Mouse (Mus musculus) c-Kit-positive CD71-positive TER-119-negative erythroid progenitor cells, embryonic 14.5 days (primary cell): ENCODE measurements around the gene Afg3l1.
"Not testable (repeated sequence)": the region's sequence is repeated elsewhere in the genome, so short reads cannot be mapped to it uniquely, and the experiment has no call there.

Source experiments
- DNase-seq: peaks from one replicate; pipeline ENCODE4 v3.0.0-alpha.2; 2013; ENCODE audit warnings: low read depth

Afg3l1 gene

DNA sequence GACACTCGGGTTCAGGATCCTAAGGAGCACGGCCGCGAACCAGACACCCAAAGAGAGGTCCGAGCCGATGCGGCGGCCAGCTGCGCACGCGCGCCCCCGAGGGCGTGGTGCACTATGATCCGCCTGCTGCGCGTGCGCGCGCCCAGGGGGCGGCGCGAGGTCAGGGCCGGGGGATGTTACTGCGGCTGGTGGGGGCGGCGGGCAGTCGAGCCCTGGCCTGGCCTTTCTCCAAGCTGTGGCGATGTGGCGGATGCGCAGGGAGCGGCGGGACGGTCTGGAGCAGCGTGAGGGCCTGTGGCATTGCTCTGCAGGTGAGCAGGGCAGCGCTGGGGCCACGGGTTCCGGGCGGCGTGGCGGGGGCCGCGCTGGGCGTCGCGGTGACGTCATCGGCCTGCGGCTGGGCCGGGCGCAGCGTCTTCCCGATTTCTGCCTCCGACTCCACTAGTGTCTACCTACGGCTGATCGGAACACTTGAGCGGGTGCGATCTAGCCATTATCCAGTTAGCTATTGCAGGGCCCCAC, at the start of gene Afg3l1:
Afg3l1 (plus strand) TSS at position 167 of the 522 bp plus-strand sequence.
- DNase-seq = peak; percentile 74

GRCm38 (mm10) chr8:123428343-123428893, 49.3 kb upstream of the Afg3l1 start:
- no peak for DNase-seq

- DNase-seq = no peak
These were observed 48.6 kb upstream of the Afg3l1 start for GRCm38 (mm10) chr8:123428939-123429721.

GRCm38 (mm10) chr8:123429722-123430013, 48.0 kb upstream of the Afg3l1 start:
- not testable (repeated sequence) for DNase-seq

DNA sequence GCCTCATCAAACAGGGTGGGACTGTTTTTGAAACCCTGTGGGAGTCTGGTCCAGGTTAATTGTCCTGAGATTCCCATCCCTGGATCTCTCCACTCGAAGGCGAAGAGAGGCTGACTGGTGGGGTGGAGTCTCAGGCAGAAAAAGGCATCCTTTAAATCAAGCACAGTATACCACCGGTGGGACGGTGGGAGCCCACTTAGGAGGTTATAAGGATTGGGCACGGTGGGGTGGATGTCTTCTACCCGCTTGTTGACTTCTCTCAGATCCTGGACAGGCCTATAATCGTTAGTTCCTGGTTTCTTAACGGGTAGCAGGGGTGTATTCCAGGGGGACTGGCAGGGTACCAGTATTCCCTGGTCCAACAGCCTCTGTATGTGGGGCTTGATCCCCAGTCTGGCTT, 46.8 kb upstream of the Afg3l1 start:
- DNase-seq = not testable (repeated sequence)

DNA sequence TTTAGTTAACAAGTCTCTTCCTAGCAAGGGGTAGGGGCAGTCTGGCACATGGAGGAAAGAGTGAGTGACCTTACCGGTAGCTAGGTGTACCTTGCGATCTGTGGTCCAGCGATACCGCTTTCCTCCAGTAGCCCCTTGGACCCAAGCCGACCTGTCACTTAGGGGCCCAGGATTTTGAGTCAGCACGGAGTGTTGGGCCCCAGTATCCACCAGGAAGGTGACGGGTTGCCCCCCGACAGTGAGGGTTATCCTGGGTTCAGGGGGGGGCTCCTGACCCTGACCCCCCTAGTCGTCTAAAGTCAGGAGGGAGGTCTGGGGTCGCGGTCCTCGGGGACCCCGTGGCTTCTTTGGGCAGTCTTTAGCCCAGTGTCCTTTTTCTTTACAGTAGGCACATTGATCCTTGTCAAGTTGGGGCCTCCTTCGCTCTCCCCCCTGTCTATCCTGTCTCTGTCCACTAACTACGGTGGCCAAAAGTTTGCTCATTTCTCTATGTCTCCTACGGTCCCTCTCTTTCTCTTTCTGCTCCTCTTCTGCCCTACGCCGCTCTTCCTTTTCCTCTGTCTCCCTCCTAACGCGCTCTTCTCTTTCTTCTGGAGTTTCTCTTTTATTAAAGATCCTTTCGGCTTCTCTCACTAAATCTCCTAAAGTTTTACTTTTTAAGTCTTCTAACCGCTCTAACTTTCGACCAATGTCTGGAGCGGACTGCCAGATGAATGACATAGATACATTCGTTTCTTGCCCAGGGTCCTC, 45.9 kb upstream of the Afg3l1 start:
- no peak for DNase-seq

DNA sequence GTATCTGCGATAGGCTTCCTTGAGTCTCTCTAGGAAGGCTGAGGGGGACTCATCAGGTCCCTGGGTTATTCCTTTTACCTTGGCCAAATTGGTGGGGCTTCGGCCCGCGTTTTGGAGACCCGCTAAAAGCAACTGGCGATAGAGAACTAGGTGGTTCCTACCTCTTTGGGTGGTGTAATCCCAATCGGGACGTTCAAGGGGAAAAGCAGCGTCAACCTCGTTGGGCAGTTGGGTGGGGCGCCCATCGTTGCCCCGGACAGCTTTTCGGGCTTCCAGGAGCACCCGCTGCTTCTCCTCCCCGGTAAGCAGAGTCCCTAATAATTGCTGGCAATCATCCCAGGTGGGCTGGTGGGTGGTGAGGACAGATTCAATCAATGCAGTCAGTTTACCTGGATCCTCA, 45.3 kb upstream of the Afg3l1 start:
- no peak for DNase-seq

DNA sequence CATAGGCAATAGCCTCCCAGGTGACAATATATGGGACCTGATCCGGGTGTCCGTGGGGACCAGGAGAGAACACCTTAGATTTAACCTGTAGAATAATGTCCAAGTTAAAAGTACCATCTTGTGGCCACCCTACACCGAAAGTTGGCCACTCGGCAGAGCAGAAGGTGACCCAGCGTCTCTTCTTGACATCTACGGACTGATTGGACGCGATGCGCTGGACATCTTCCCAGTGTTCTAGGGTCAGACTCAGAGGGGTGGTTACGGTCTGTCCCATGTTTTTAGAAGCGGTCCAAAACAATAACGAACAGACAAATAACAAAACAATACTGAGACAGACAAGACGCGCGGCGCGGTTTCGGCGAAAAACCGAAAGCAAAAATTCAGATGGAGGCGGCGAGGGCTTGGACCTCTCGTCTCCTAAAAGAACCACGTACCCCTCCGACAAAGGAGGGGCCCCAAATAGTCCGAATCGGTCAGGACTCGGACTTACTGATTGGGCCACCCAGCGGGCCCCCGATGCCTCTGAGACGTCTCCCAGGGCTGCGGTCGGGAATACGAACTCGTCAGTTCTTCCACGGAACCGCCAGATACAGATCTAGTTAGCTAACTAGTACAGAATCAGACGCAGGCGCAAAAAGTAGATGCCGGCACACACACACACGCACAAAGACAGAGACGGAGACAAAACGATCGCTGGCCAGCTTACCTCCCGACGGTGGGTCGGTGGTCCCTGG, 44.3 kb upstream of the Afg3l1 start:
- not testable (repeated sequence) for DNase-seq

DNA sequence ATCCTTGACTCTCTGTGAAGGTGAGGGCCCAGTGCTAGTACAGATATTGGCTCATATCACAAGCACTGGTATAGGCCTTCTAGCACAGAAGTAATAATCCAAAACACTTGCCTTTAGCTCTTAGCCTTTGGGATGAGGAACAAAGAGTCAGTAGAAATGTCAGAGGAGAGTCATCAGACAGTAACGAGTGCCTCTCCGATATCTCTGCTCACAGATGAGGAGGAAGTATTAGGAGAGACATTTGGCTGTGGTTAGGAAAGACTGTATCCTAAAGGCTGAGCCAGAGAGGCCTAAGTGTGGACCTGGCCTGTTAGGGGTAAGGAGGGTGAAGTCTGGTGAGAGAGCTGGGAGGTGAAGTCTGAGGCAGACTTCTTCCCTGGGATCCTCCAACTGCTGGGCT, 35.9 kb upstream of the Afg3l1 start:
- no peak for DNase-seq

DNA sequence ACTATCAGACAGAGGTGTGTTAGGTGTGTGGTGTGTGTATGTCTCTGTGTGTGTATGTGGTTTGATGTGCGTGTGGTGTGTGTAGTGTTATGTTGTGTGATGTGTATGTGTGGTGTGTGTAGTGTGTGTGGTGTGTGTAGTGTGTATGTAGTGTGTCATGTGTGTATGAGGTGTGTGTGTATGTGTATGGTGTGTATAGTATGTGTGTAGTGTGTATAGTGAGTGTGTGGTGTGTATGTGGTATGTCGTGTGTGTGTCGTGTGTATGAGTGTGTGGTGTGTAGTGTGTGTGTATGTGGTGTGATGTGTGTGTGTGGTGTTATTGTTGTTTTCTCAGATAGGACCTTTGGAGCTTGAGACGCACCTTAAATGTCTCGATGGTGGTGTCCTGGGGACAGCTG, 35.4 kb upstream of the Afg3l1 start:
- DNase-seq = no peak

- peak; percentile 86 for DNase-seq
These were observed 34.7 kb upstream of the Afg3l1 start for GRCm38 (mm10) chr8:123442871-123443575.

GRCm38 (mm10) chr8:123443576-123443921, 34.2 kb upstream of the Afg3l1 start:
- DNase-seq = no peak

- no peak for DNase-seq
These were observed 33.6 kb upstream of the Afg3l1 start for GRCm38 (mm10) chr8:123444131-123444530.

DNA sequence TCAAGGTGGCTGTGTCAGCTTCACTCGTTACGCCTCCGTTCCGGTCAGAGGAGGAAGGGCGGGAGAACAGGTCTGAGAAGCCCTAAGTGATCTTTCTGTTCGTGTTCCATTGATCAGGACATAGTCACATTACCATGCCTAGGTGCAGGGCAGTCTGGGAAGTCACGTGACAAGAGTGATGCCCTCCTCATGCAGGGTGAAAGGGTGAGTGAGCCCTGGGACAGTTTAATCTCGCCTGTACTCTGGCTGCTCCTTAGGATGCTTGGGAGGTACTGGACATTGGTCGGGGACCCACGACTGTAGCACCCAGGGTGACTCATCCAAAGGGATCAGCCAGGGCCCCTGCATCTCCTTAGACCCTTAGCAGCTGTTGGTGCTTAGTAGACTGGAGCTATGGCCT, 31.7 kb upstream of the Afg3l1 start:
- DNase-seq = no peak

GRCm38 (mm10) chr8:123446799-123447198, 30.9 kb upstream of the Afg3l1 start:
- DNase-seq = no peak

DNA sequence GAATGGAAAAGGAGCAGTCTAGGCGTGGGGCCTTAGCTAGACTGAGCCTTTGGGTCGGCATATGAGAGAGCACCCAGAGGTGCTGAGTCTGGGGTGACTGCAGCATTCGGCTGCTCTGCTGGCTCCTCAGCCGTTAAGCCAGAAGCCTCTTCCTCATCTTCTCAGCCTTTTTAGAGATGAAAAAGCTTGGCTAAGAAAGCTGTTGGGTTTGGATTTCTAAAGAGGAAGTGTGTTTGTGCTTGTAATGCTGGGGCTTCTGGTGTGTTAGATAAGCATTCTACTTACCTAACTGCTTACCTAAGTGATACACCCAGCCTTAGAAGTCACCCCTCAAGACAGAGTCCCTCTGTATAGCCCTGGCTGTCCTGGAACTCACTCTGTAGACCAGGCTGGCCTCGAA, 26.9 kb upstream of the Afg3l1 start:
- no peak for DNase-seq

- DNase-seq = not testable (repeated sequence)
These were observed 26.0 kb upstream of the Afg3l1 start for GRCm38 (mm10) chr8:123451747-123452146.

DNA sequence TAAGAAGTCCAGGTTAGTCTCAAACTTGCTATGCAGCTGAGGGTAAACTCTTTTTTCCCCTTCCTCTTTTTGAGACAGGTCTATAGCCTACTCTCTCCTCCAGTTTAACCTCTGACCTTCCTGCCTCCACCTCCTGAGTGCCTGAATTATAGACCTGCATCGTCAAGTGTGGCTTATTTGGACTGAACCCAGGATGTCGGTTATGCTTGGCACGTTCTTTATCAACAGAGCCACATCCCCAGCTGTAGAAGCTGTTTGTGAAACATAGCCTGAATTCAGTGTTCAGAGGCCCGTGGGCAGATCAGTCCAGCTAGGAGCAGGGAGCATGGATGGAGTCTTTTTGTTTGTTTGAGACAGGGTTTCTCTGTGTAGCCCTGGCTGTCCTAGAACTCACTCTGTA, 25.6 kb upstream of the Afg3l1 start:
- DNase-seq = no peak

DNA sequence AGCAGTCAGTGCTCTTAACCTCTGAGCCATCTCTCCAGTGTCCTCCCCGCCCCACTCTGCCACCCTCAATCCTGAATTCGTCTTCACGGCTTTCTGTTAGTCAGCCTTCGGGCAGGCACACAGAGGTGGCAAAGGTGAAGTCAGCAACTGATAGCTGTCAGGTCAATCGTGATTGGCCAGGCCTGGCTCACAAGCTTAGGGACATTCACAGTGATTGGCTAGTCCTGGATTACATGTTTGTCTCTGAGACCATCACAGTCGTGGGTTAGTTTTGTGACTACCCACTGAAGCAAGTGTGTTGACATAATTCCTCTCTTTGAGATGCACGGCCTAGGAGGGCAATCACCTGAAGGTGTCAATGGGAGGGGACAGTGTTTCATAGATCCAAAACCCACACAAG, 24.4 kb upstream of the Afg3l1 start:
- DNase-seq = no peak

- DNase-seq = no peak
These were observed 23.8 kb upstream of the Afg3l1 start for GRCm38 (mm10) chr8:123453951-123454350.

GRCm38 (mm10) chr8:123454559-123454958, 23.1 kb upstream of the Afg3l1 start:
- no peak for DNase-seq

GRCm38 (mm10) chr8:123463651-123464050, 14.1 kb upstream of the Afg3l1 start:
- DNase-seq = no peak
